Mouse (Mus musculus): Measurements from ENCODE around the gene Ect2.

DNA sequence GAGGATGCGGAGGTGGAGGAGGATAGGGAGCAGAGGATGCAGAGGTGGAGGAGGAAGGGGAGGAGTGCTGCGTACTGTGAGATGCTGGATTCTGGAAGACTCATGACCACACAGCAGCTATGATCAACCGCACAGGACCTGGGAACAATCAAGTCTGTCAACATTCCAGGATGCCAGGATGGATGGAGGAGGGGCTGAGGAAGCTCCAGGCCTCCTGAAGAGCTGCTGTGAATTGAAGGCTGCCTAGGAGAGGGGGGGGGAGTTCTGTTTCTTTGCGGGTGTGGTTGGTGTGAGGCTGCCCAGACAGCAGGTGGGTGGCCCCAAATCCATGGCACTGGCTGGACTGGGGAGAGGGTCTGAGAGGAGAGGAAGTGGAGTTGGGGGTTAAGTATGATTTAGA is 5.2 kb upstream of the Ect2 start:
- TF ChIP-seq CTCF (IDR thresholded peaks at IDR 0.05; ENCODE audit: borderline replicate concordance, control insufficient read depth, extremely low read depth, insufficient read depth, low read length, poor library complexity) = no peak
- no peak for TF ChIP-seq POLR2A (IDR thresholded peaks at IDR 0.05; ENCODE audit: control insufficient read depth, extremely low read depth, insufficient read depth, low read length, poor library complexity)
